Mouse (Mus musculus): Measurements from ENCODE around the gene Hs3st4.

GRCm38 (mm10) chr7:124372697-124373096 is 390.0 kb downstream of the Hs3st4 start:
- TF ChIP-seq POLR2A (IDR thresholded peaks at IDR 0.05; ENCODE audit: borderline replicate concordance, low read depth, low read length) = no peak
- TF ChIP-seq CTCF (IDR thresholded peaks at IDR 0.05; ENCODE audit: low read depth, low read length) = no peak
